Mouse (Mus musculus) retina, embryonic 14.5 days (tissue): Measurements from ENCODE around the gene Ttll13.

ENCODE experiments used
- DNase-seq: peaks from one replicate; pipeline ENCODE4 v3.0.0-alpha.2; 2015; ENCODE audit warnings: low spot score

The Ttll13 gene

DNA sequence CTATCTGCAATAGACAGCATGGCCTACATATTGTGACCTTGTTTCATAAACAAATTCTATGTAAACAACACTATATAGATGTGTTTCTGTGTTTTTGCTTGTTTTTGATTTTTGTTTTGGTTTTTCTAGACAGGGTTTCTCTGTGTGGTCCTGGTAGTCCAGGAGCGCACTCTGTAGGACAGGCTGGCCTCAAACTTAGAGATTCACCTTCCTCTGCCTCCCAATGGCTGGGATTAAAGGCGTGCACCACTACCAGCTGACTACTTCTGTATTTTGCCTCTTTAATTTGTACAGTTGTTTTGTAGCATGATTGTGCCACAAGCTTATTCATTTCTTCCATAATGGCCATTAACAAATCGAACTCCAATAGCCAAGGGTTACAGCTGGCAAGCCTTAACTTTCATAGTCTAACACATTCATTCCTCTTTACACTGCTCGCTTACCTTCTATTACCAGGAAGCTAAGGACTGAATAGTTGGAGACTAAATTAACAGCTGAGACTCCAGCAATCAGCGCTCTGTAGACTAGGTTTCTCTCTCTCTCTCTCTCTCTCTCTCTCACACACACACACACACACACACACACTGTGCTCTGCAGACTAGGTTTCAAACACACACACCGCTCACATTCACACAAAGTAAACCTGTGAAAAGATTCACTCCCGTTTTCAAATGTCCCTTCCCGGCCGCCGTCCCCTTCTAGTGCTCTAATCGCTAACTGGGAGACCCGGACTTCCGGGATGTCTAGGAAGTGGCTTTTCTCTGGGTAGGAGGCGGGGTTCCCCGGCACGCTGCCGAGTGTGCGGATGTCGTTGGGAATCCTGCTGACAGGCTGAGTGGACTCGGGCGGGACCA, 22.9 kb downstream of the Ttll13 start, which contains the start of gene Vps33b:
TSS of gene Vps33b (plus strand) at position 753 of the 854 bp plus-strand sequence.
- DNase-seq: peak; percentile 94

GRCm38 (mm10) chr7:80269751-80270255, 23.6 kb downstream of the Ttll13 start:
- DNase-seq: no peak

- no peak for DNase-seq
Observed at GRCm38 (mm10) chr7:80273456-80273855, 27.3 kb downstream of the Ttll13 start.

- DNase-seq: no peak
Observed at GRCm38 (mm10) chr7:80276374-80276773, 30.2 kb downstream of the Ttll13 start.

GRCm38 (mm10) chr7:80280032-80280431, 33.9 kb downstream of the Ttll13 start:
- DNase-seq: no peak

- no peak for DNase-seq
Observed at GRCm38 (mm10) chr7:80280998-80281397, 34.8 kb downstream of the Ttll13 start.

DNA sequence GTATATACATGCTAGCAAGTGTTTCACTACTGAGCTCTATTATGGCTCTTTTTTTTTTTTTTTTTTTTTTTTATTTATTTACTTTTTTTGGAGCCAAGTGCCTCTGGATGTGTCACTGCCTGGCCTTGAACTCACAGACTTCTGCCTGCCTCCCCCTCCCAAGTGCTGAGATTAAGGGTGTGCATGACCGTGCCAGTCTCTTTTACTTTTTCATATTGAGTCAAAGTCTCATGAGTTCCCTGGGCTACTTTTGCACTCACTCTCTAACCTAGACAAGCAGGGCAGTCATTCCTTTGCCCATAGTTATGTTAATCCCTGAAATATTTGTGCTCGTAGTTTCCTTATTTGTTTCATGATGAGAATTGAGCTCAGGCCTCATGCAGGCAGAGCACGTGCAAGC, 35.5 kb downstream of the Ttll13 start:
- no peak for DNase-seq

- DNase-seq: no peak
Observed at GRCm38 (mm10) chr7:80283226-80283918, 37.2 kb downstream of the Ttll13 start.

DNA sequence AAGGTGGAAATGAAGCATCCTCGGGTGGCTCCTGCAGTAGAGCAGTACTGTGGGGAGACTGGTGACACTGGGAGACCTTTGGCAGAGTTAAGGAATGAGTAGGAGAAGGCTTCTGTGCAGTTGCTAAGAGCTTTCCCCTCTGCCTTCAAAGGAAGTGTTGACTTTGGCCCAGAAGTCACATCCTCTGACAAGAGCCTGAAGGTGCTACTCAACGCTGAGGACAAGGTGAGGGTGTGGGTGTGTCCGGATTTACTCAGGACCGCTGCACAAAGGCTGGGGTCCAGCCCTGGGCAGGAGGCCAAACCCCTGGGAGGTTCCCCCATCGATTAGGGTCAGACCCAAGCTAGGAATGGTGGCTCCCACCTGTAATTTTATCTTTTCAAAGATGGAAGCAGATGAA, 38.2 kb downstream of the Ttll13 start:
- no peak for DNase-seq

DNA sequence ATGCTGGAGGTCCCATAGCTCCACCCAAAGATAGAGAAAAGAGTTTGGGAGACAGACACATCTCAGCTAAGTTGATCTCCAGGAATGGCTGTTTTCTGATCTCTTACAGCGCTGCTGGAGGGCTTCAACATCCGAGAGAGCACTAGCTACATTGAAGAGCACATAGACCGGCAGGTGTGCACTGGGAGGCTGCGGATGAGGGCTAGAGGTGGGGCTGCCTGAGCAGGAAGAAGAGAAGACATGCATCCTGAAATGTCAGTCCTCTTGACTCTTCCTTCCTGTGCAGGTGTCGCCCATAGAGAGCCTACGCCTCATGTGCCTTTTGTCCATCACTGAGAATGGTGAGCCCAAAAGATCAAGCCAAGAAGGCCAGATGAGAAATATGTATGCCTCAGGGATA, 39.5 kb downstream of the Ttll13 start:
- no peak for DNase-seq

DNA sequence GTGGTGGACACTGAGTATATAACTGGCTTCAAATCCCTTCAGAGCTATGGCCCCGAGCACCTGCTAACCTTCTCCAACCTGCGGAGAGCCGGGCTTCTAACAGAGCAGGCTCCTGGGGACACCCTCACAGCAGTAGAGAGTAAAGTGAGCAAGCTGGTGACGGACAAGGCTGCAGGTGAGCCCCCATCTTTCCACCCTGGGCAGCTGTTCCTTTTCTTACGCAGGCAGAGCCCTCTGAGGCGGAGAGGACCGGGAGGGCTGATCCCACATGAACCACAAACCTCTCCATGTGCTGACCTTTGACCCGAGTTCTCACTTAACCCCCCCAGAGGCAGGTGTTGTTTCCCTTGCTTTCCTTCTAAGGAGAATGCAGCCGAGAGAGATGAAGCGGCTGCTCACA, 41.6 kb downstream of the Ttll13 start:
- no peak for DNase-seq

- DNase-seq: peak; percentile 99
Observed at GRCm38 (mm10) chr7:80294062-80294763, 48.0 kb downstream of the Ttll13 start, which contains the start of gene Prc1. Gene Prc1 (plus strand): TSS chr7:80294450.

DNA sequence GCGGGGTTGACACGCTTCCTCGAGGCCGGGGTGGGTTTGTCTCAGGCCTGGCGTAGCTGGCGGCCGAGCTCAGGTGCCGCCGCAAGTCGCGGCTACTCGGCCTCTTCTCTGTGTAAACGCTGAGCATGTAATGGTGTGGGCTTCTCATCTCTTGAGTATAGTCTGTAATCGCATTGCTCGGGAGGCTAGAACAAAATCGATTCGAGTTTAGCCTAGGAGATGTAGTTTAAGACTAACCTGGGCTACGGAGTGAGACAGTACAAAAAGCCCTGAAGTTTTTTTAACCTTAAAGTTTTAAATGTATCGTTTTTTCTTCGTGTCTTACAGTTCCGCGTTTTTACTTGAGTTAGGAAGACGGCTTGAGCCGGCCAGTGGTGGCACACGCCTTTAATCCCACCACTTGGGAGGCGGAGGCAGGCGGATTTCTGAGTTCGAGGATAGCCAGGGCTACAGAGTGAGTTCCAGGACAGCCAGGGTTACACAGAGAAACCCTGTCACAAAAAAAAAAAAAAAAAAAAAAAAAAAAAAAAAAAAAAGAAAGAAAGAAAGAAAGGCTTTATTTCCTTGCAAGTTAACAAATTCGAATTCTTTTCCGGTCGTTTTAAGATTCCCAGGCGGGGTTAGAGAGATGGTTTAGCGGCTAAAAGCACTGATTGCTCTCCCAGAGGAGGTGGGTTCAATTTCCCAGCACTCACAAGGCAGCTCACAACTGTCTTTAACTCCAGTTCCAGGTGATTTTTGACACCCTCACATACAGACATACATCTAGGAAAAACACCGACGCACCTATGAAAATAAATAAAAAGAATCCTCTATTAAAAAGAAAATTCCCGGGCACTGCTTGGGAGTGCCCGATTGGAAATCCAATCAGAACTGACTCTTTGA, 48.8 kb downstream of the Ttll13 start:
- DNase-seq: no peak

GRCm38 (mm10) chr7:80296462-80296861, 50.3 kb downstream of the Ttll13 start:
- DNase-seq: no peak

DNA sequence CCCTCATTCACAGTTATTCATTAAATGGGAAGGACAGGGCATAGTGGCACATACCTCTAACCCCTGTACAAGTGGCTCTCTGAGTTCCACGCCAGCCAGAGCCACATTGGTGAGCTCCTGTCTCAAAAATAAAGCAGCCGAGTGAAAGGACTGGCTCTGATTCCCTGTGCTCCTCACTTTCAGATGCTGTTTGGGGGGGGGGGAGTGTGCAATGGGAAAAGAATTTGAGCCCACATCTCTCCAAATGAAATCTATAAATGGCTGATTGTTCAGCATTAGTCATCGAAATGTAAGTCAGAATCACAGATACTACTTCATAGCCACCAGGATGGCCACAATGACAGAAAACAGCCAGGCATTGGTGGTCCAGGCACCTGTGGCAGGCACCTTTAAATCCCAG, 50.9 kb downstream of the Ttll13 start:
- DNase-seq: no peak

DNA sequence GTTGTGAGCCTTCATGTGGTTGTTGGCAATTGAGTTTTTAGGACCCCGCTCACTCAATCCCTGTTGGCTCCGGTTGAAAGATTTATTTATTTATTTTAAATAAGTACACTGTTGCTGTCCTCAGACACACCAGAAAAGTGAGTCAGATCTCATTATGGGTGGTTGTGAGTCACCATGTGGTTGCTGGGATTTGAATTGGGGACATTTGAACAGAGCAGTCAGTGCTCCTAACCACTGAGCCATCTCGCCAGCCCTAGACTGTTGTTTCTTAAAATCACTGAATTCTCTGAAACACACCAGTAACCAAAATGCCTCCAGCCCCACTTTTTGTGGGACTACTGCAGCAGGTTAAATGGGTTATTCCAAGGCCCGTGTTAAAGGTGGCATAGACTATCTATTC, 52.6 kb downstream of the Ttll13 start:
- no peak for DNase-seq

DNA sequence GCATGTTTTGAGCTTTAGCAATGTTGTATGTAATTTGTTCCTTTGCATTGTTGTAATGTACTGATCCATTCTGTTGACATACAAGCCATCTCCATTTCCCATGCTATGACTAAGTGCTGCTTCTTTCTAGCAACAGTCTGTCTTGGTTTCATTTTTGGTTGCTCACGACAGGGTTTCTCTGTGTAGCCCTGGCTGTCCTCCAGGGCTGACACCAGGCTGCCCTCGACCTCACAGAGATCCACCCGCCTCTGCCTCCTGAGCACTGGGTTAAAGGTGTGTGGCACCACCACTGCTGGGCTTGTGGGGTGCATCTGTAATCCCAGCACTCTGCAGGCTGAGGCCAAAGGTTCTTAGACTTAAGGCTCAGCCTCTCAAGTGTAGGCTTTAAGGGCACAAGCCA, 53.4 kb downstream of the Ttll13 start:
- no peak for DNase-seq

GRCm38 (mm10) chr7:80301522-80301921, 55.3 kb downstream of the Ttll13 start:
- no peak for DNase-seq

DNA sequence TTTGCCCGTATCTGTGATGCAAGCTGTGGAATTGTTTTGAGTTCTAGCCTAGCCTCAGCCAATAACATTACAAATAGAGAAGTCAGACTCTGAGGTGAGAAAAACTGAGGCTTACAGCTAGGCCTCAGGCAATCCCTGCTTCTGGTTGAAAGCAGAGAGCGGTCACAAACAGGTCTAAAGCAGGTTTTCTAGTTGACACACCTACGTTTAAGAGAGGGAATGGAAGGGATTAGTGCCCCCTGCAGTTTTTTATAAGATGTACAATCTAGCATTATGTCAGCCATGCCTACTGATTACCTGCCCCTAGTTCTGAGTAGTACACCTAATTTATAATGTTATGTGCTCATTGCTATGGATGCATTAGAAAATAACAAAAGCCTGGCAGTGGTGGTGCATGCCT, 61.6 kb downstream of the Ttll13 start:
- no peak for DNase-seq
